17 mouse cellular contexts compared by ENCODE assay signal in the genomic region with DNA sequence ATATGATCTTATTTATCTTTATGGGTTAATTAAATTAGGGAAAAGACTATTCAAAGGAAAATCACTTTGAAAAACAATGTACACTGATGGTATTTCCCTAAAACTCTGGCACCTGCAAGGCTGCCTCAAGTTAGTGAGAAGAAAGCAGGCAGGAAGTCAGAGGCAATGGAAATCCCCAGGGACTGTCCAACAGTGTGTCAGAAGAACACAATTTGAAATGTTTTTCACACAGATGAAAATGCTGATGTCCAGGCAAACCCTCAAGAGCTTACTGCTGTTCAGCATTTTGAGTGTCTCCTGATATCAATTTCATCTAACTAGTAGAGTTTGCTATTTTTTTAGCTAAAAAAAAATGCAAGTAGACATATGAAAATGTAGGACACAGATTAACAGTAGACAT.
"Had no signal": no experiment of that assay in that cellular context is flagged by ENCODE, and none has a peak within 500 bp of the region (broad histone marks: within the 10 kb centered on the region; RNA-seq: fewer than 3 reads in every experiment).

No protein-coding gene starts in this region.

- H3K4me2 ChIP-seq: limb, embryonic 12.5 days; limb, embryonic 15.5 days; liver, embryonic 11.5 days; lung, embryonic 14.5 days; midbrain, embryonic 12.5 days had no signal

- DNase-seq: kidney, adult 9 months; kidney, postnatal 25 days; layer of hippocampus, adult 9-11 months; left cerebral cortex, postnatal 4 days; liver, postnatal 0 days; lung, embryonic 14.5 days; thymus, adult 18-20 months; thymus, postnatal 25 days had no signal

- H3K9me3 ChIP-seq: limb, embryonic 12.5 days; limb, embryonic 15.5 days; midbrain, embryonic 12.5 days had no signal

- H3K27ac ChIP-seq: kidney, postnatal 0 days; layer of hippocampus, adult 2 months; limb, embryonic 12.5 days; limb, embryonic 15.5 days; liver, embryonic 14.5 days; macrophage; midbrain, embryonic 12.5 days had no signal

- H3K27me3 ChIP-seq: limb, embryonic 12.5 days; limb, embryonic 15.5 days; midbrain, embryonic 12.5 days had no signal

- H3K4me3 ChIP-seq: layer of hippocampus, adult 2 months; limb, embryonic 12.5 days; limb, embryonic 15.5 days; midbrain, embryonic 12.5 days had no signal

- H3K4me1 ChIP-seq: limb, embryonic 12.5 days; limb, embryonic 15.5 days; midbrain, embryonic 12.5 days had no signal

- H3K36me3 ChIP-seq: limb, embryonic 12.5 days; limb, embryonic 15.5 days; midbrain, embryonic 12.5 days had no signal

- H3K9ac ChIP-seq: limb, embryonic 12.5 days; limb, embryonic 15.5 days; liver, embryonic 14.5 days; liver, postnatal 0 days; lung, embryonic 14.5 days; midbrain, embryonic 12.5 days had no signal

- ATAC-seq: liver, postnatal 0 days; lung, postnatal 0 days had no signal
